Mouse (Mus musculus): ENCODE measurements at regions not wholly inside any gene's neighbourhood (a gene's known extent, or its start where the extent isn't known, plus 50 kb on each side); places are given as distances from the start of the nearest gene placed in this dataset.

DNA sequence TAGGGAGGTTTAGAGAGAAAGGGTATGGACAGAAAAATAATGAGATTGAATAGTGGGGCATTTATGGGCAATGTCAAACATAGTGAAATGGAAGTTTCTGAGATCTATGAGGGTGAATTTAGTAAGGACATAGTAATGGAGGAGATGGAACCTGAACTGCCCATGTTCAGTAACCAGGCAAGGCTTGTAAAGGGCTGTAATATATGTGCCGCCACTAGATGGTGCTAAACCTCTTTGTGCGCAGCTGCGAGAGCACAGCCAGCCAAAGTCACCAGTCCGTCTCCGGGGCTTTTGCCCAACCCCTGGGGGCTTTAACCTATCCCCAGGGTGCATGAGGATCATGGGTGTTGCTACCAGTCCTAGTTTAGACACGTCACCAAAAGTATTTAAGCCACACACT, 77.7 kb upstream of the Vmn2r25 start:
- peak; percentile 8 for DNase-seq (ENCODE audit: low read depth, low spot score)

DNA sequence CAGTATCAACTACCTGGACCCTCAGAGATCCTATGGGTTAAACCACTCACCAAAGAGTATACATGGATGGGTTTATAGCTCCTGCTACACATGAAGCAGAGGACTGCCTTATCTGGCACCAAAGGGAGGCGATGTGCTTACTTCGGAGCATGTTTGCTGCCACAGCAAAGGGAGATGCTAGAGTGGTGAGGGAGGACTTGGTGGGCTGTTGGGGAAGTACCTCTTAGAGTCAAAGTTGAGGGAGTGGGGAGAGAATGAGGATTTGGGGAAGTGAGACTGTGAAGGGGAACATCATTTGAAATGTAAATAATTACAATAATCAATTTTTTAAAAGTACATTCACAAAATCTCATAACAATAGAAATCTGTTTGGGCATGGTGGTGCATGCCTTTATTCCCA, 84.7 kb upstream of the Vmn2r25 start:
- DNase-seq (ENCODE audit: low read depth, low spot score), result no peak

GRCm38 (mm10) chr6:123961321-123961720, 63.0 kb upstream of the Vmn2r26 start:
- no peak for DNase-seq (ENCODE audit: low read depth, low spot score)

GRCm38 (mm10) chr6:123971180-123971579, 53.2 kb upstream of the Vmn2r26 start:
- peak; percentile 1 for DNase-seq (ENCODE audit: low read depth, low spot score)
